Comparison of ENCODE assay signal across 12 mouse cellular contexts in the genomic region with DNA sequence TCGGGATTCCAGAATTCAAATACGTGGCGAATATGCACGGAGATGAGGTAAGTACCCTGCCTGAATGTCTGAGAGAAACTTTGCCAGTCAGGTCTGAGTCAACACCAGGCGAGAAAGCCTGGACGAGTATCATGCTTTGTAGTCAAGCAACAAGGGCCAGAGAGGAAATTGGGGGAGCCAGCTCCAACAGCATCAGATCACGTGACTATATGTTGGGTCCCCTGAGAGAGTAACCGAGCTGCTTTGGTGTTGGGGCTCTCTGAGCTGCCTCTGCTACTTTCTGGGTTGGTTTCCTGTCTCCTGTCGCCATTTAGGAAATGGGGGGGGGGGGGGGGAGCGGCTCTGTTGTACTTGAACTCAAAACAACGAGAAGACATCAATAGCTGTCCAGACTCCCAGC.
A peak's percentile ranks its signal among the peaks of the same experiment; 100 is the strongest.
DNase-seq lines count a peak whose midpoint lies in the region.
"Had no signal": no experiment of that assay in that cellular context is flagged by ENCODE, and none has a peak within 500 bp of the region (broad histone marks: within the 10 kb centered on the region; RNA-seq: fewer than 3 reads in every experiment).

No protein-coding gene starts in this region.

- DNase-seq in CD4-positive helper T cell, adult 2 months (ENCODE audit: low read depth, low spot score), result peak; percentile 69
- DNase-seq in CD8-positive naive resting alpha-beta T cell, adult 2 months (ENCODE audit: low read depth in 2 of 2, low spot score in 2 of 2), result peak; percentile 35 to 46
- peak; percentile 64 for DNase-seq in induced T-regulatory cell, adult 2 months (ENCODE audit: low read depth)
- DNase-seq in thymus, adult 18-20 months, result peak; percentile 56 to 79
- DNase-seq in right cerebral cortex, postnatal 4 days, result no peak
- no peak for DNase-seq in c-Kit-positive CD71-positive TER-119-positive erythroid progenitor cells, embryonic 14.5 days (ENCODE audit: low spot score)
- no peak for DNase-seq in adrenal gland, adult (ENCODE audit: inconsistent age in 2 of 2, low spot score in 1 of 2)
- DNase-seq: adrenal gland, postnatal 14 days; cerebellum, adult 11 months; kidney, postnatal 4 days; liver, postnatal 0 days; right cerebral cortex, adult 18-20 months had no signal

Comparison
In these comparisons a context has a peak if more than half of its experiments do, and no peak if none do; other contexts are left out.
1. DNase-seq: peak in CD4-positive helper T cell, adult 2 months (single experiment), CD8-positive naive resting alpha-beta T cell, adult 2 months (2 of 2), induced T-regulatory cell, adult 2 months (single experiment) and thymus, adult 18-20 months (2 of 2); none in right cerebral cortex, postnatal 4 days (single experiment), c-Kit-positive CD71-positive TER-119-positive erythroid progenitor cells, embryonic 14.5 days (single experiment) and adrenal gland, adult (0 of 2).